Mouse (Mus musculus): ENCODE measurements around the gene Mdh1b. TPM values are rescaled to one million over a fixed set of nuclear protein-coding genes. Genes with fewer than 3 reads are reported as not detected.

Mdh1b gene
- total and polyA plus RNA-seq, 3 experiments = not detected

DNA sequence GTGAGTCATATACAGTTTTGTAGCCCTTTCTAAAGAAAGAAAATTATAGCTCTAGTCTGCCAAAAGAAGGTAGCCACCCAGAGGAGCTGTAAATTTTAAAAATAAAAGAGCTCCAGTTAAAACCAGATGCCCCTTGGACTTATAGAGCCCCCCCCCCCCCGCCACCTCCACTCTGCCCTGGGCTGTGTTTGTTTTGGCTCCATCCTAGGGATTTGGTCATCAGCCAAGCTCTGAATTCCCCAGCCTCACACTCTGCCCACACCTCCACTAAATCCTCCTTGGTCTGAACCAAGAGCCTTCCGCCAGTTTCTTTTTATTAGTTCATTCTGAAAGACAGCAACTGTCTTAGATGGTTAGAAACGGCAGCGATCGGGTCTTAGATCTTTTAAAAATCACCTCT lies 24.4 kb downstream of the Mdh1b start:
- no peak for TF ChIP-seq NELFE (IDR thresholded peaks at IDR 0.05; ENCODE audit: low read depth, low read length)
- no peak for TF ChIP-seq ZMIZ1 (IDR thresholded peaks at IDR 0.05; ENCODE audit: low read depth, low read length)
- no peak for TF ChIP-seq ZC3H11A (IDR thresholded peaks at IDR 0.05; ENCODE audit: low read depth, low read length)
- no peak for TF ChIP-seq USF1 (IDR thresholded peaks at IDR 0.05; ENCODE audit: low read depth, low read length)
- TF ChIP-seq MXI1 (IDR thresholded peaks at IDR 0.05; ENCODE audit: low read depth, low read length) = no peak
- TF ChIP-seq MYC (IDR thresholded peaks at IDR 0.05; ENCODE audit: low read depth, low read length) = no peak
- no peak for TF ChIP-seq POLR2AphosphoS2 (IDR thresholded peaks at IDR 0.05; ENCODE audit: low read length)
- TF ChIP-seq MAZ (IDR thresholded peaks at IDR 0.05; ENCODE audit: low read depth, low read length) = no peak
- no peak for TF ChIP-seq ETS1 (IDR thresholded peaks at IDR 0.05; ENCODE audit: low read depth, low read length)
- no peak for TF ChIP-seq NRF1 (IDR thresholded peaks at IDR 0.05; ENCODE audit: insufficient read depth, low read depth, low read length, poor library complexity, severe bottlenecking)
- no peak for TF ChIP-seq BHLHE40 (IDR thresholded peaks at IDR 0.05; ENCODE audit: borderline replicate concordance, low read depth, low read length)
- TF ChIP-seq SMC3 (IDR thresholded peaks at IDR 0.05; ENCODE audit: low read depth, low read length) = no peak
- TF ChIP-seq MYB (IDR thresholded peaks at IDR 0.05; ENCODE audit: low read depth, low read length) = no peak
- TF ChIP-seq CTCF (IDR thresholded peaks at IDR 0.05 in 2 of 3, conservative IDR thresholded peaks at IDR 0.05 in 1 of 3; ENCODE audit: control insufficient read depth in 1 of 3, insufficient read depth in 1 of 3, low read depth in 2 of 3, low read length in 3 of 3, poor library complexity in 1 of 3, severe bottlenecking in 1 of 3) = no peak
- TF ChIP-seq TBP (IDR thresholded peaks at IDR 0.05; ENCODE audit: low read depth, low read length) = no peak
- no peak for TF ChIP-seq EP300 (IDR thresholded peaks at IDR 0.05; ENCODE audit: low read depth in 1 of 2, low read length in 2 of 2)
- TF ChIP-seq RAD21 (IDR thresholded peaks at IDR 0.05; ENCODE audit: low read depth, low read length) = no peak
- H3K4me3 ChIP-seq (ENCODE audit: control insufficient read depth in 1 of 2, insufficient read depth in 1 of 2, low read depth in 2 of 2, low read length in 2 of 2) = no peak overlapping the region
- H3K79me2 ChIP-seq (ENCODE audit: control insufficient read depth, insufficient read depth, low read length, poor library complexity) = no peaks in the 10 kb centered on the region
- no peak for DNase-seq (ENCODE audit: low read depth, low spot score)
- no peak overlapping the region for H3K9ac ChIP-seq (ENCODE audit: control insufficient read depth, low read depth, low read length, poor library complexity, severe bottlenecking)
- H3K4me1 ChIP-seq (ENCODE audit: control insufficient read depth in 1 of 2, insufficient read depth in 2 of 2, low read length in 2 of 2) = no peaks in the 10 kb centered on the region
- H3K27ac ChIP-seq (ENCODE audit: control insufficient read depth, low read depth, low read length) = no peak overlapping the region
- no peaks in the 10 kb centered on the region for H3K36me3 ChIP-seq (ENCODE audit: control insufficient read depth in 1 of 2, insufficient read depth in 2 of 2, low read length in 2 of 2)
- H3K9me3 ChIP-seq (replicated peaks; ENCODE audit: insufficient read depth, low read length) = no peaks in the 10 kb centered on the region
- no peaks in the 10 kb centered on the region for H3K27me3 ChIP-seq (ENCODE audit: control insufficient read depth in 1 of 2, insufficient read depth in 2 of 2, low read length in 2 of 2)

GRCm38 (mm10) chr1:63696861-63697260 lies 33.3 kb downstream of the Mdh1b start:
- no peak for TF ChIP-seq POLR2A (IDR thresholded peaks at IDR 0.05; ENCODE audit: control insufficient read depth in 1 of 2, insufficient read depth in 1 of 2, low read depth in 1 of 2, low read length in 2 of 2, poor library complexity in 1 of 2)
- no peak for TF ChIP-seq BHLHE40 (IDR thresholded peaks at IDR 0.05; ENCODE audit: borderline replicate concordance, low read depth, low read length)
- TF ChIP-seq ELF1 (IDR thresholded peaks at IDR 0.05; ENCODE audit: low read depth, low read length) = no peak
- no peak for TF ChIP-seq ZNF384 (IDR thresholded peaks at IDR 0.05; ENCODE audit: low read depth, low read length)
- TF ChIP-seq HCFC1 (IDR thresholded peaks at IDR 0.05; ENCODE audit: low read depth, low read length) = no peak
- no peak for TF ChIP-seq MYB (IDR thresholded peaks at IDR 0.05; ENCODE audit: low read depth, low read length)
- no peak for TF ChIP-seq MXI1 (IDR thresholded peaks at IDR 0.05; ENCODE audit: low read depth, low read length)
- TF ChIP-seq TBP (IDR thresholded peaks at IDR 0.05; ENCODE audit: low read depth, low read length) = no peak
- no peak for TF ChIP-seq POLR2AphosphoS2 (IDR thresholded peaks at IDR 0.05; ENCODE audit: low read length)
- no peak for TF ChIP-seq GABPA (IDR thresholded peaks at IDR 0.05; ENCODE audit: low read depth, low read length)
- no peak for TF ChIP-seq ZKSCAN1 (IDR thresholded peaks at IDR 0.05; ENCODE audit: low read depth, low read length)
- TF ChIP-seq NELFE (IDR thresholded peaks at IDR 0.05; ENCODE audit: low read depth, low read length) = no peak
- TF ChIP-seq SIN3A (IDR thresholded peaks at IDR 0.05; ENCODE audit: low read length) = no peak
- no peak for TF ChIP-seq ZC3H11A (IDR thresholded peaks at IDR 0.05; ENCODE audit: low read depth, low read length)
- TF ChIP-seq USF2 (IDR thresholded peaks at IDR 0.05; ENCODE audit: borderline replicate concordance in 1 of 2, insufficient read depth in 1 of 2, low read depth in 1 of 2, low read length in 2 of 2) = no peak
- no peak overlapping the region for H3K27ac ChIP-seq (ENCODE audit: control insufficient read depth, low read depth, low read length)
- no peaks in the 10 kb centered on the region for H3K9me3 ChIP-seq (replicated peaks; ENCODE audit: insufficient read depth, low read length)
- DNase-seq (ENCODE audit: low read depth, low spot score) = no peak
- H3K27me3 ChIP-seq (ENCODE audit: control insufficient read depth in 1 of 2, insufficient read depth in 2 of 2, low read length in 2 of 2) = no peaks in the 10 kb centered on the region
- H3K4me3 ChIP-seq (ENCODE audit: control insufficient read depth in 1 of 2, insufficient read depth in 1 of 2, low read depth in 2 of 2, low read length in 2 of 2) = no peak overlapping the region
- H3K36me3 ChIP-seq (ENCODE audit: control insufficient read depth in 1 of 2, insufficient read depth in 2 of 2, low read length in 2 of 2) = no peaks in the 10 kb centered on the region
- H3K79me2 ChIP-seq (ENCODE audit: control insufficient read depth, insufficient read depth, low read length, poor library complexity) = no peaks in the 10 kb centered on the region
- H3K9ac ChIP-seq (ENCODE audit: control insufficient read depth, low read depth, low read length, poor library complexity, severe bottlenecking) = no peak overlapping the region
- no peaks in the 10 kb centered on the region for H3K4me1 ChIP-seq (ENCODE audit: control insufficient read depth in 1 of 2, insufficient read depth in 2 of 2, low read length in 2 of 2)
